Mouse (Mus musculus) layer of hippocampus, postnatal 25 days (tissue): ENCODE measurements at regions not wholly inside any gene's neighbourhood (a gene's known extent, or its start where the extent isn't known, plus 50 kb on each side); places are given as distances from the start of the nearest gene placed in this dataset.
"Not testable (repeated sequence)": the region's sequence is repeated elsewhere in the genome, so short reads cannot be mapped to it uniquely, and the experiment has no call there.

Experiments
- DNase-seq, 2 experiments: peaks; one replicate each; pipeline ENCODE4 v3.0.0; 2022; ENCODE audit warnings: mixed read lengths in 2 of 2, low spot score in 1 of 2; ENCODE audit errors: extremely low spot score in 1 of 2

DNA sequence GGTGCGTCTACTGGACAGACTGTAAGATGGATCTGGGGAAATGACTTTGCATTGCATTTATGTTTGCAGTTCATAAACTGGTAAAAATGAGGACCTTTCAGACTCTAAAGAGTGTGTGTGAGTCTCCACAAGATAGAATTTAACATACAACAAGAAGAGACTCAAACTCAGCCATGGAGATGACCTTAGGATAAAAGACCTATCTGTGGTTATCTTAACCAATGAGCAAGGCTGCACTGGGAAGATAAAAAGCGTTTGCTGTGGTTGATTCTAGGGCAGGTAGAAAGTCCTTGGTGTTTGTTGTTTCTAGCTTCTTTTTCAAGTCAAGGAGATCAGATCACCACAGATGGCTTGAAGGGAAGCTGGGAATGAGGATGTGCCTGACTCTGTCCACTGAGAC lies 130.1 kb upstream of the Max start:
- no peak for DNase-seq

DNA sequence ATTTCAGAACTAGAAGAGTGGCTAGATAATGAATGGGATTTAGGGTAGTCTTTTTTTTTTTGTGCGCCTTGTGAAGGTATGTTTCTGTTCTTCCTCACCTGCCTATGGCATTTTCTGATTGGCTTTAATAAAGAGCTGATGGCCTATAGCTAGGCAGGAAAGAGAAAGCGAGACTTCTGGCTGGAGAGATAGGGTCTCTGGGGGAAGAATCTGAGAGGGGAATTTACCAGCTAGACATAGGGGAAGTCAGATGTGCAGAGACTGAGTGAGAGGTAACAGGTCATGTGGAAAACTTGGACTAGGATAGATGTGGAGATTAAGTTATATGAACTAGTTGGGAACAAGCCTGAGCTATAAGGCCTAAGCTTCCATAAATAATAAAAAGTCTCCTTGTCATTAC lies 129.7 kb upstream of the Max start:
- DNase-seq: no peak

DNA sequence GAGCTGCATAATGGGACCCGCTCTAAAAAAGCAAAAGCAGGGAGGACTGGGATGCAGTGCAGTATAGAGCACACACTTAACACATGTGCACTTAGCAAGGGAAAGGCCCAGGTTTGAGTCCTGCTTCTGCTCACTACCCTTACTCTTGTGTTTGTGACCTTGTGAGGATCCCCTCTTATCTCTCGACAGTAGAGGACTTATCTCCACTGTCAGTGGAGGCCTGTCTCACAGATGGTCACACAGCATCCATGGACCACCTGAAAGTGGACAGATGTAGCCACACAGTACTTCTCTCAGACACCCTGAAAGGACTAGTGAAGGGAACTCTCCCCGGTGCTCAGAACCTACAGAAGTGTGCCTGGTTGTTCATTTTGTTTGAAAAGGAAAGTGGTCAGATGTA lies 128.5 kb upstream of the Max start:
- no peak for DNase-seq

DNA sequence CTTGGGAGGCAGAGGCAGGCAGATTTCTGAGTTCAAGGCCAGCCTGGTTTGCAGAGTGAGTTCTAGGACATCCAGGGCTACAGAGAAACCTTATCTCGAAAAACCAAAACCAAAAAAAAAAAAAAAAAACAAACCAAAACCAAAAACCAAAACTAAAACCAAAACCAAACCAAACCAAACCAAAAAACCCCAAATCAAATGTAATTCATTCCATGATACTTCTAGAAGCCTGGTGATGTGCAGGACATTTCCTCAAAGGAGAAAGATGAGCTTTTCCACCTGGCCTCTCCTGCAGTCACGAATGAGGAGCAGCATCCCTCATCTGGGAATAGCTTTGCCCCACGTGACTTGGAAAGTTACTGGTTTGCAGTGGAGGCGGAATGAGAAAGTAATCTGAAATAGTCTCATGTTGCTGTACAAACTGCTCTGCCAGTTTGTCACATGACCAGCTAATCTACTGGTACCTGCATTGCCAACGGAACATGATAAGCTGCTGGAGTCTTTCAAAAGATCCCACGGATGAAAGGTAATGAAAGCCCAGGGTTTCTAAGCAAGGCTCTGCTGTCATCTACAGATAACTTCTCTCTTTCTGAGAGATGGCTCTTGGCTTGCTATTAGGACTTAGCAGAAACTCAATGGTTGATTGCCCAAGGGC lies 127.8 kb upstream of the Max start:
- no peak for DNase-seq

DNA sequence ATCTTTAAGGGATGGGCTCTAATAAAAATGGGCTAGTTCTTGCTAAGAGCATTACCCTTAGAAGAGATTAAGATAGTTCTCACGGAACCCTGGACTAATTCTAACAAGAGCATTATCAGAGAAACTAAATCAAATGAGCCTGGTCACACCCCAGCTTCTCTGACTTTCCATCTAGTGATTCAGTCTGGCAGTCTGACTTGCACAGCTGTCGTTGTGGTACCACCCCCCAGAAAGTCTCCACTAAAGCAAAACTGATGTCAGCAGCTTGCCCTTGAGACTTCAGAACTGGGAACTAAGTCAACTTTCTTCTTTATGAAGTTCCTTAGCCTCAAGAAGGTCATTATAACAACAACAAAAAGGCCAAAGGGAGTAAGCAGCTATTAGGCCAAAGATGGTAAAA lies 126.5 kb upstream of the Max start:
- no peak for DNase-seq

DNA sequence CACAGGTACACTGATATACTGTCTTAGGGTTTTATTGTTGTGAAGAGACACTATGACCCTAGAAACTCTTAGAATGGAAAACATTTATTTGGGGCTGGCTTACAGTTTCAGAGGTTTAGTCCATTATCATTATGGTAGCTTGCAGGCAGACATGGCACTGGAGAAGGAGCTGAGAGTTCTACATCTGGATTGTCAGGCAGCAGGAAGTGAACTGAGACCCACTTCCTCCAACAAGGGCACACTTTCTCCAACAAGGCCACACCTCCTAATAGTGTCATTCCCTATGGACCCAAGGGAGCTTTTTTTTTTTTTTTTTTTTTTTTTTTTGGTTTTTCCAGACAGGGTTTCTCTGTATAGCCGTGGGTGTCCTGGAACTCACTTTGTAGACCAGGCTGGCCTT lies 124.9 kb upstream of the Max start:
- DNase-seq: not testable (repeated sequence)

DNA sequence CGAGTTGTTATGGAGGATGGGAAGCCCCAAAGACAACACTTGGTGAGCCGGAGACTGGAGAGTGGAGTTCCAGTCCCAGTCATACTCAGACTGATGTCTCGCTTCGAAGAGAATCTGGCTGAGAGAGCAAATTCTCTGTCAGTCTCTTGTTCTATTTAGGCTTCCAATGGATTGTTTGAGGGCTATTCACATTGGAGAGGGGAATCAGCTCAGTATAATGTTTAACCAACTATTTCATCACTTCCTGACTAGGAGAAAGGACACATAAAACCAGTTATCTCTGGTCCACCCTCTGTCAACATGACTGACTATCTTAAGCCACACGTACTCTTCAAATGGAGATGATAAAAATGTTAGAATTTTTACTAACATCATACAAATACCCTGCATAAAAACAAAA lies 123.9 kb upstream of the Max start:
- DNase-seq: no peak

DNA sequence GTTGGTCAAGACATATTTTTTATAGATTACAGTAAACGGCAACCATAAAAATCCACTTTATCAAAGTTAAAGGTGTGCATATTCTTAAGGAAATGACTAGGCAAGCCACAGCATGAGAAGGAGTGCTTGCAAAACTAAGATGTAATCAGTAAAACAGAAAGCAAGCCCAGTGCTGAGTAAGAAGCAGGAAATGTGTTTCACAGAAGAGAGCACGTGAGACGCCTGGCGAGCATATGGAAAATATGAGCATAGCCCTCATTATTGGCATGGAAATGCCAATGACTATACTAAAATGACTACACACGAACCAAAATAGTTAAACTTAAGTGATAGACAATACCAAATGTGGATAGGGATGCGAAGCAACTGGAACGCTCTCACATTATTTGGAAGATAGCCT lies 123.2 kb upstream of the Max start:
- DNase-seq: no peak

DNA sequence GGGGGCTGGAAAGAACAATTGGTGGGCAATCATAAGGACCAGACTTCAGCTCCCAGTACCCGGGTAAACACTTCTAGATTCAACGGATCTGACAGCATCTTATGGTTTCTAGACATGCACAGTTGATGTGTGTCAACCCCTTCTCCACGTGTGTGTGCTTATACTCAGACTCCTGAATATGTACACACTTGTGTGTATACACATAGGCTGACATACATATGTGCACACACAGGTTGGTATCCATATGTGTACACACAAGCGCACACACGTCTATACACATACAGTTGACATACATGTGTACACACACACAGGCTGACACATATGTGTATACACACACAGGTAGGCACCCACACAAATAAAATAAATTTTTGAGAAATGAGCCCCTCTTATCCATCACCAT lies 122.7 kb upstream of the Max start:
- no peak for DNase-seq

DNA sequence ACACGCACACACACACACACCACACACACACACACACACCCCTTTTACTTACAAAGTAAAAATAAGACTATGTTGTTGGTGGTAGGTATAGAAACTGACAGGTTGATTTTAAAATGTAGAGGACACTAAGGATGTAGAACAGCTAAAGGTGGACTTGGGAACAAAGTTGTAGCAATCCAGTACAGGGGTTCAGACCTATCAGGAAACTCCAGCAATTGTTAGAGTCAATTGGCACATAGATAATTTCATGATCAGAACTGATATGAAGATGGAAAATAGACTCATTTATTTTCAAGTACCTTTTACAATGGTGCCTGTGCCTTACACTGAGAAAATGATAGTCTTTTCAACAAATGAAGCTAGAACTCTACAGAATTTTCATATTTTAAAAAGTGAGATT lies 122.3 kb upstream of the Max start:
- DNase-seq: no peak

DNA sequence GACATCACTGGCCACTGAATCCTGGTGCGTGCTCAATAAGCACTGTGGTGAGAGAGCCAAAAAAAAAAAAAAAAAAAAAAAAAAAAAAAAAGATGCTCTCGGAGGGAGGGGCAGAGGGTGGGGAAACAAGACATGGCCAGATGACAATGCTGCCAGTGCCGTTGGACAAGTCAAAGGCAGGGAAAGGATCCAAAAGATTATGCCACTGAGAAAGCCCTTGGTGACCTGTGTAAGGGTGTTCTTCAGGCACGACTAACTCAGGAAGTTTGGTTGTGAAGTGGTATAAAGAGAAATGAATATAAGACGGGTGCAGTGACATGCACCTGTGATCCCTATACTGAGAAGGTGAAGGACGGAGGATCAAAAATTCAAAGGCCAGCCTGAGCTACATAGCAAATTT lies 121.8 kb upstream of the Max start:
- no peak for DNase-seq

DNA sequence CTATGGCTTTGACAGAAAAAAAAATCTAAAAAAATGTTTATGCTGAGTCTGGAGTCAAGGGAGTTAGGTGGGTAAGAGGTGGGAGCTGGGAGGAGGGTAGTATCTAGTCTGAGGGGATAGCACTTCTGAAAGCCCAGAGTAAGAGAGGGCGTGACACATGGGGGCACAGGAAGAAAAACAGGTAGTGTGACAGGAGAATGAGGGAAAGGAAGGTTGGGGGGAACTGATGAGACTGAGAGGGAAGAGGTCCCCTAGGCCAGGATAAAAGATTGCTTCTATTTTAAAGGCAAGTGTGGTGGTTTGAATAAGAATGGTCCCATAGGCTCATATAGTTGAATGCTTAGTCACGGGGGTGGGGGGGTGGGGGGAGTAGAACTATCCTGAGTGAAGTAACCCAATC lies 119.8 kb upstream of the Max start:
- DNase-seq: no peak

DNA sequence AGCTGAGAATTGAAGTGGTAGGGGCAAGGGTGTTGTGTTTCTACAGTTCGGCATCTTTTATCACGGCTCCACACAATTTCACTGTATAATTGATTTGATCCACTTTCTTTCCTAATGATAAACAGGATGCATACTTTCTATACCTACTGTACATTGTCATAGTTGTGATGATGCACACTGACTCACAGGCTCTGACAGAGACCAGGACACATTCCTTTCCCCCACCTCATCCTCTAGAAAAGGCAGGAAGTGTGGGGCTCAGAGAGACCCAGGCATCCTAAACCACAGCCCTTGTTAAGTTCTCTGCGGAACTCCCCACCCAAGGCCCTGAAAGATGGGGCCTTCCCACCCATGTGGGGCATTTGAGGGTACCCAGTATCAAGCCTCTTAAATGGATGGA lies 117.5 kb upstream of the Max start:
- DNase-seq: no peak

DNA sequence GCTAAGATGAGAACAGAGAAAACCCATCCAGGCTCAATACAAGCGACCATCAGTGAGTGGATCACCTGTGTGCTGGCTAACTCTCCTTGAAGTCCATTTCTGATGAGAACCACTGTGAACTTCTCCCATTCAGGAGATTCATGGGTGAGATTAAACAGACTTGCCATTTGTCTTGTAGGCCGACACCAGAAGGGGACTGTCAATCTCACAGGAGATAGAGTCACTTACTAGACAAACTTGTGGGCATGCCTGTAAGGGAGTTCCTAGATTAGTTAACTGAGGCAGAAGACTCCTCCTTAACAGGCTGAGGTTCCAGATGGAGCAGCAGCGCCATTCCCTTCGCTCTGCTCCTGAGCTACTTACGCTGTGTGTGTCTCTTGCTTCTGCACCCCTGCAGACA lies 114.7 kb upstream of the Max start:
- no peak for DNase-seq

DNA sequence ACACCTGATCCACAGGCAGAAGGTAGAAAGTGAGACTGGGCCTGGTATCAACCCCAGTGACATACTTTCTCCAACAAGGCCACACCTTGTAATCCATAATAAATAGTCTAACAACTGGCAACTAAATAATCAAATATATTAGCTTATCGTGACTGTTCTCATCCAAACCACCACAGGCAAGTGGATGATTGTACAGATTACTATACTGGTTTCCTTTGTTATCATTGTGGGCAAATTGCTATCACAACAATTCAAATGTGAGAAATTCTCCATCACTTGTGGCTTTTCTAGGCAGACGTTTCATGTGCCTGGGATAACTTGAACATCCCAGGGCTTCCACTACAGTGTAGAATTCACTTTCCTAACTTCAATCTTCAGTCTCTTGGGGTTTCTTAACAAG lies 112.6 kb upstream of the Max start:
- DNase-seq: no peak

DNA sequence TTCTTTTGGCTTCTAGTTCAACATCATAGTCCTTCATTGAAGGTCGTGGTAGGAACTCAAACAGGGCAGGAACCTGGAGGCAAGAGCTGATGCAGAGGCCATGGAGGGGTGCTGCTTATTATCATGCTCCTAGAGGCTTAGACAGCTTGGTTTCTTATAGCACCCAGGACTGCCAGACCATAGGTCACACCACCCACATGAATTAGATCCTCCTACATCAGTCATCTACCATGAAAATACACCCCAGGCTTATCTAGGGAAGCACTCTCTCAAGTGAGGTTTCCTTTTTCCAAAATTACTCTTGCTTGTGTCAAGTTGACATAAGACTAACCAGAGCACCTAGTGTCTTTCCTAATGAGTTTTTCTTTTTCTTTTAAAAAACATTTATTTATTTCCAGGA lies 109.7 kb upstream of the Max start:
- no peak for DNase-seq

DNA sequence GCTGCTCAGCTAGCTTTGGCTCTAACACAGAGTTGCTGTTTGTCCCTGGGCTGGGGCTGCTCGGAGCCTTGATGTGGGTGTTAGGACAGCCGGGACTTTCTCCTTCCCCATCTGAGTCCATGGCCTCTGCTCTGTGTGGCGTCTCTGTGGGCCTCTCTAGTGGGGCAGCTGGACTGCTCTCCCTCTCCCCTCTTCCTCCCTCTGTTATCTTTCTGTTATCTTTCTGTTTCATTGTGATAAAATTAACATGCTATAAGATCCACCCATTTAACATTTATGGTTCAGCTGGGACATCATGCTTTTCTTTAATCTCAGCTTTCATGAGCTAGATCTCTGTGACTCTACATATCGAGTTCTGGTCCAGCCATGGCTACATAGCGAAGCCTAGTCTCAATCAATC lies 105.9 kb upstream of the Max start:
- no peak for DNase-seq

DNA sequence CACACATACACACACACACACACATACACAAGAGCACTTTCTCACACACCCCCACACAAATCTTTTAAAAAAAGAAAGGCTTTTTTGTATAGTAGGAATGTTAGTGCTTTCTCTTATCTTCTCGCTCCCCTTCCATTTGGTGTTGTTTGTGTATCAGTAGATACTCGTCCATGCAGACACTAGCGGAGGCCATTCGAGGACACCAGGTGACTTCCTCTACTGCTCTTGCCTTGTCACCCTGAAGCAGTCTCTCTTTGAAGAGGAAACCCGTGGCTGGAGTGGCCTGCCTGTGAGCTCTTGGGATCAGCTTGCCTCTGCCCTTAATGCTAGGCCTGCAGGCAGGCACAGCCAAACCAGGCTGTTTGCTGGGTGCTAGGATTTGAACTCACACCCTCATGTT lies 105.1 kb upstream of the Max start:
- DNase-seq: no peak

DNA sequence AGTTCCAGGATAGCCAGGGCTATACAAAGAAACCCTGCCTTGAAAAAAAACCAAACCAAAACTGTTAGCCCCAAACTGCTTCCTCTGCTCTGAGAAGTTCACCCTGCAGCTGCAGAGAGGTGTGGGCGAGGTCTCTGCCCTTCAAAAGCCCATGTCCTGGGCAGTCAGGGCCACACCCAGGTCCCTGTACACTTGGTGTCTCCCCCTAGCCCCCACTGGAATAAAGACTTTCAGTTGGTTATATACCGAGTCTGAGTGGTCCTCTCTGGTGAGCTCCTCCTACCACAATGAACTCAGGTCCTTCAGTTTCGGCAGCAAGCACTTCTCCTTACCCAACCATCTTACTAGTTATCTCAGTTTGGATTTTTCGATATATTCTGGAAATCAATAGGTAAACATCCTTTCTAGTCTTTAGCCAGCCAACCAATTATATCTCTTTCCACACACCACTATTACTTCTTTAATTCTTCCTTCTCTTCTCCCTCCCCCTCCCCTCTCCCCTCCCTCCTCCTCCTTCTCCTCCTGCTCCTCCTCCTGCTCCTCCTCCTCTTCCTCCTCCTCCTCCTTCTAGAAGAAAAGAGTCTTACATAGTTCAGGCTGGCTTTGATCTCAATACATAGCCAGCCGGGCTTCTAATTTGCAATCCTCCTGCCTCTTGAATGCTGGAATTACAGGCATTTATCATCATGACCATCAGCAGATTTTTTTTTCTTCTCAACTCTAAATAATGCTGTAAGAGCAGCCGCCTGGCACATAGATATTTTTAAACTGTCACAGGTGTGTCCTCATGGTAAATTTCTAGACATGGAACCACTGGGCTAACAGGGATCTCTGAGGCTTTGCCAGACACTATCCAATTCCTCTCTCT lies 103.9 kb upstream of the Max start:
- no peak for DNase-seq

DNA sequence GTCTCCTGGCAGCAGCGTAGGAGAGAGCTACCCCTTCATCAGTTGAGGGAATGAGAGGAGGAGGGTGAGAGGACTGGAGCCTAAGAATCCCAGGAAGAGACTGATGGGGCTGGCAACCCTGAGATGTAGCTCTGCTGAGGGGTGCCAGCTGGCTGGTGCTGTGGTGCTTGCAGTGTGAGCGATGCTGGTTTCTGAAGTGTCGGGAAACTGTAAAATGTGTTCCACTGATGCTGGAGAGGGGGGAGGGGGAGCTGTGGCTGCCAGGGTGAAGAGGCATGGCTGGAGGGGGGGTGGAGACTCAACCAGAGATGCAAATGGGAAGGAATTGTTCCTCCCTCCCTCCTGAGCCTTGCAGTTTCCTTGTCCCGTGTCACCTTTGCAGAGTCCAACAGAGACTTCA lies 102.0 kb upstream of the Max start:
- no peak for DNase-seq

DNA sequence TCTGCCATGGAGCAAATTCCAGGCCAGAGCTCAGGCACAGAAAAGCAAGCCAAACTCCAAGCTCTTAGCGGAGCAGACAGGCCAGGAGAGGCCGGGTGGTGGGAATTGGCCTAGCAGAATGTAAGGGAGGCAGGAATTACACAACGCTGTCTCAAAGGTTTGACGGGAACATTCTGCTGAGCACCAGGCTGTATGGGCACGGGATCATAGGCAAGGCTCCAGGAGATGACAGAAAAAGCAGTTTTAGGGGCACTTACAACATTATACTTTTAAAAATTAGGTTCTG lies 99.5 kb upstream of the Max start:
- DNase-seq: no peak

DNA sequence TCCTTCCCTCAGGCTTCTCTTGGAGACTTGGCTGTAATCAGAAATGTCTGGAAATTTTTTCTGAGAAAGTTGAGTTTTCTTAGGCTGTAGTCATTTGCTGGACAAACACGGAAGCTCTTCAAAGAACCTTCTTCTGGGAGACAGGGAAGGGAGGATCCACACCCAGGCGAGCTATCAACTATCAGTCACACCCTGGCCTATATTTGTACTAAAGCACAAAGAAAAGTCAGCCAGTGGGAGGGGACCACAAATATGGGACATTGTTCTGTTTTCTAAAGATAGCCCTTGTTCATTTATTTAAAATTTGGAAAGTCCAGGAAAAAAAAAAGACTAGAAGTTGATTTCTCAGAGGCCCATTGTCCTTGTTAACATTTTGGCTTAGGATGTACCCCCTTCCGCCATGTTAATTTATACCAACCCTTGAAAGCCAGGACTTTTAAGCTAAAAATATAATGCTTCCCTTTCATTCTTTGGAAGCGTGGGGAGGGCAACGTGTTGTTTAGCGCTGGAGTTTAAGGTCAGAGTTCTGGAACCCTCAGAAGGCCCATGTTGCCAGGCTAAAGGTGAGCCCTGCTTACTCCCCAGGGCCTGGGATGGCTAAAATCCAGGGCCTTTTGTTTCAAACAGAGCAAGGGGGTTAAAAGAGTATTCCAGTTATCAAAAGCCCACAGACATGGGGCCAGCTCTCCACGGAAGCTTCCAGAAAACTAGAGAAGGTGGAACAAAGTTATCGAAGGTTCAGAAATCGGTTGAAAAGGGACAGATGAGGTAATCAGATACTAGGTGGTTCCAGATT lies 99.0 kb upstream of the Max start:
- no peak for DNase-seq
